In the genomic region with DNA sequence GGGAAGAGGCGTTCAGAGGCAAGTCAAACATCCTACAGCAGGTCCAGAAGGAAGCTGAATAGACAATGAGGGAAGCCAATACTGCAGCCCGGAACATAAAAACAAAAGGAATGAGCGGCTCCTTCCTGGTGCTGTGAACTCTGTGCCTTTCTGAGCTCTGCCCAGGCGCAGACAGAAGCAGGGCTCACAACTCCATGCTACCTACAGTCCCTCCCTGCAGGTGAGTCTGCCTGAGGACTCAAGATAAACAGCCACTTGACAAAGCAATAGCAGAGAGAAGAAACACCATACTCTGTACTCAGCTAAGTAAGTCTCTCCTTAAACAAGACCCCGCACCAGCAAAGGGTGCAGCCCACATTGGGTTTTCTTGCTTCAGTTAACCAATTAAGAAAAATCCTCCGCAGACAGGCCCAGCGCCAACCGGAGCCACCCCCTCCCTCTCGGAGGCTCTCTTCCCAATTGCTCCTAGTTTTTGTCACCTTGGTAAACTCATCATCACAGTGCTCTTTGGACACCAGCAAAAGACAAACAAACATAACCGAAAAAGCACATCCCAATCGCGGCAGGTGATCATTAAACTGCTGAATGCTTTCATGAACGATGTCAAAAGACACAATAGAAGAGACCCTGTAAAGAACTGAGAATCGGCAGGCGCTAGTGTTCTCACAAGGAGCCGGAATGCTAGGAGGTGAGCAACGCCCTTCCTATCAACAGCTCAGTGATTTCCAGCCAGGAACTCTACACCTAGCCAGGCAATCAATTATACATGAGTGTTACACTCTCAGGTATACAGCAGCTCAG, we compare ENCODE assay signal across 8 mouse cellular contexts. TPM values are rescaled to one million over a fixed set of nuclear protein-coding genes. Genes with fewer than 3 reads are reported as not detected.
DNase-seq lines count a peak whose midpoint lies in the region; ATAC-seq lines count a peak whose summit lies in the region.

No protein-coding gene starts in this region.

- H3K4me2 ChIP-seq in neural tube, embryonic 11.5 days (ENCODE audit: low read depth): peak overlapping the region; percentile 34
- H3K4me2 ChIP-seq in limb, embryonic 11.5 days (ENCODE audit: low read depth, severe bottlenecking): peak overlapping the region; percentile 7; the same call in 1 of the 2 replicates
- H3K4me2 ChIP-seq in stomach, embryonic 15.5 days: peak overlapping the region; percentile 10

- H3K4me1 ChIP-seq in neural tube, embryonic 11.5 days (ENCODE audit: control insufficient read depth, insufficient read depth, low read length): peaks cover 8% of the 10 kb centered on the region
- H3K4me1 ChIP-seq in limb, embryonic 11.5 days (ENCODE audit: control insufficient read depth, insufficient read depth, low read length): peaks cover 9% of the 10 kb centered on the region
- H3K4me1 ChIP-seq in stomach, embryonic 15.5 days: peaks cover 47% of the 10 kb centered on the region

- peak overlapping the region; percentile 41; the same call in 1 of the 2 replicates for H3K9ac ChIP-seq in neural tube, embryonic 11.5 days (ENCODE audit: low read length)
- H3K9ac ChIP-seq in limb, embryonic 11.5 days (ENCODE audit: low read length): no peak overlapping the region
- H3K9ac ChIP-seq in stomach, embryonic 15.5 days: no peak overlapping the region

- H3K4me3 ChIP-seq in neural tube, embryonic 11.5 days (ENCODE audit: low read depth, low read length): no peak overlapping the region
- H3K4me3 ChIP-seq in limb, embryonic 11.5 days (ENCODE audit: low read depth, low read length): no peak overlapping the region; the same call in 1 of the 2 replicates
- H3K4me3 ChIP-seq in stomach, embryonic 15.5 days (replicated peaks): no peak overlapping the region

- no peak overlapping the region for H3K27ac ChIP-seq in neural tube, embryonic 11.5 days (ENCODE audit: low read depth, low read length)
- no peak overlapping the region for H3K27ac ChIP-seq in limb, embryonic 11.5 days (replicated peaks; ENCODE audit: low read depth, low read length)
- peak overlapping the region; percentile 26; the same call in 1 of the 2 replicates for H3K27ac ChIP-seq in stomach, embryonic 15.5 days

- no peaks in the 10 kb centered on the region for H3K36me3 ChIP-seq in neural tube, embryonic 11.5 days (ENCODE audit: control insufficient read depth, insufficient read depth, low read length)
- H3K36me3 ChIP-seq in limb, embryonic 11.5 days (ENCODE audit: control insufficient read depth, insufficient read depth, low read length): no peaks in the 10 kb centered on the region
- H3K36me3 ChIP-seq in stomach, embryonic 15.5 days: no peaks in the 10 kb centered on the region

- ATAC-seq in cerebellum, adult (ENCODE audit: insufficient number of reproducible peaks, low FRiP score, low TSS enrichment): peak; percentile 45; the same call in 1 of the 2 replicates
- no peak for ATAC-seq in neural tube, embryonic 11.5 days (ENCODE audit: insufficient read depth, low FRiP score, low TSS enrichment)
- no peak for ATAC-seq in limb, embryonic 11.5 days (ENCODE audit: insufficient number of reproducible peaks, low FRiP score, low TSS enrichment, low read depth)
- ATAC-seq in stomach, embryonic 15.5 days (ENCODE audit: insufficient read depth, low FRiP score, low read depth): no peak
- ATAC-seq in granulocyte monocyte progenitor cell, adult 5-6 weeks (replicated peaks; ENCODE audit: poor library complexity, severe bottlenecking): no peak

- no peak for DNase-seq in cerebellum, adult 8-10 months
- no peak for DNase-seq in neural tube, embryonic 11.5 days (ENCODE audit: low spot score)
- no peak for DNase-seq in neural tube, embryonic 10.5 days (ENCODE audit: extremely low spot score, low spot score)
- no peak for DNase-seq in limb, embryonic 11.5 days (ENCODE audit: low spot score)
- no peak for DNase-seq in lung, postnatal 4 days

- WGBS in neural tube, embryonic 11.5 days: 3% methylated on average over 17 of the region's 17 CpGs
- WGBS in limb, embryonic 11.5 days: 9% methylated on average over 17 of the region's 17 CpGs
- WGBS in stomach, embryonic 15.5 days: 23% methylated on average over 17 of the region's 17 CpGs

- no peaks in the 10 kb centered on the region for H3K9me3 ChIP-seq in neural tube, embryonic 11.5 days (ENCODE audit: control insufficient read depth, low read length)
- no peaks in the 10 kb centered on the region for H3K9me3 ChIP-seq in limb, embryonic 11.5 days (ENCODE audit: control insufficient read depth, low read length)
- no peaks in the 10 kb centered on the region for H3K9me3 ChIP-seq in stomach, embryonic 15.5 days

- no peaks in the 10 kb centered on the region for H3K27me3 ChIP-seq in neural tube, embryonic 11.5 days (ENCODE audit: control insufficient read depth, insufficient read depth, low read length)
- no peaks in the 10 kb centered on the region for H3K27me3 ChIP-seq in limb, embryonic 11.5 days (ENCODE audit: control insufficient read depth, insufficient read depth, low read length)
- no peaks in the 10 kb centered on the region for H3K27me3 ChIP-seq in stomach, embryonic 15.5 days (replicated peaks)

RNA-seq across cellular contexts. Expression of a gene that starts 45.4 kb away (rescaled TPM):
- polyA plus RNA-seq in neural tube, embryonic 11.5 days (2014; fragmentation: Nextera tagmentation; extraction: Ambion mirVana): 11.0 and 14.1 TPM in 2 replicates
- polyA plus RNA-seq in limb, embryonic 11.5 days (2014; fragmentation: Nextera tagmentation; extraction: Ambion mirVana): 13.5 and 14.9 TPM in 2 replicates
- polyA plus RNA-seq in stomach, embryonic 15.5 days (2015; fragmentation: Nextera tagmentation; extraction: Ambion mirVana): 43.0 and 43.3 TPM in 2 replicates
- 14.6 and 21.0 TPM in 2 replicates for total RNA-seq in granulocyte monocyte progenitor cell, adult 5-6 weeks (2014; fragmentation: Nextera tagmentation)
- total RNA-seq in granulocyte monocyte progenitor cell, adult 5-6 weeks (2017): 13.2 and 18.1 TPM in 2 replicates
